Mouse (Mus musculus): Measurements from ENCODE around the gene Maco1. TPM values are rescaled to one million over a fixed set of nuclear protein-coding genes. Genes with fewer than 3 reads are reported as not detected.
"Not testable (repeated sequence)": the region's sequence is repeated elsewhere in the genome, so short reads cannot be mapped to it uniquely, and the experiment has no call there.

The Maco1 gene
- polyA plus RNA-seq, 1 experiment from 2014 or later, result 22.6 TPM

DNA sequence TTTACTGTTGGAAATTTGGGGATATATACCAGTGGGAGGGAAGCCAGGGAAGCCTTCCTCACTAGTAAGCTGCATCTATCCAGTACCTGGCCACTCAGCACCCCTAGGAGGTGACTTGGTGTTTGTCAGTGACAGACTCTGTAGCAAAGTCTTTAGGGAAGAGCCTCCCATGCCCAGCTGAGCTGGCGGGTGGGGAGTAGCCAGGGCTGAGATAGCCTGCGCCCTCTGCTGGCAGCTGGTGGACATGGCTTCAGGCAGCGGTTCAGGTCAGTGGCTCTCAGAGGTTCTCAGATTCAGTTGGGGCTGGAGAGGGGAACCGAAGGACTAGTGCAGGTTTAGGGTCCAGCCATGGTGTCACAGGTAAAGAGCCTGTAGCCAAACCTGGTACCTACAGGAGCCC lies 53.9 kb downstream of the Maco1 start:
- 8% methylated on average over 4 of the region's 4 CpGs for WGBS (ENCODE audit: insufficient replicate concordance)
- no peak; the same call in 1 of the 2 replicates for ATAC-seq (replicated peaks; ENCODE audit: insufficient number of reproducible peaks, low FRiP score, low TSS enrichment)
- H3K27ac ChIP-seq (ENCODE audit: low read depth, low read length), result no peak overlapping the region

DNA sequence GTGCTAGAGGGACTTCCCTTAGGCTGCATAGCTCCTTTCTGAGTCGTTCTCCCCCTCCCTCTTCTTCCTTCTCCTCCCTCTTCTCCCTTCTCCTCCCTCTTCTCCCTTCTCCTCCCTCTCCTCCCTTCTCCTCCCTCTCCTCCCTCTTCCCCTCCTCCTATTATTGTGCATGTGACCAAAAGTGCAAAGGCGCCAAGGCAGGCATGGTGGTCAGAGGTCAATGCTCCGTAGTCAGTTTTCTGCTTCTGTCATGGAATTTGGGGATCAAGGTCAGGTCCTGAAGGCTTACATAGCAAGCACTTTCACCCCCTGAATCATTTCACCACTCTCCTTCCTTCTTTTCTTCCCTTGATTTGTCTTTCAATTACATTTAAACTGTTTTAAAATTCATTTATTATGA lies 54.3 kb downstream of the Maco1 start:
- WGBS (ENCODE audit: insufficient replicate concordance), result 42% methylated on average over 3 of the region's 3 CpGs
- ATAC-seq (replicated peaks; ENCODE audit: insufficient number of reproducible peaks, low FRiP score, low TSS enrichment), result no peak
- Histone ChIP-seq H3K36me3 (ENCODE audit: control insufficient read depth, insufficient read depth, low read length) (peaks cover 5% of the 10 kb centered on the region; the same call in 1 of the 2 replicates), H3K27ac (ENCODE audit: low read depth, low read length) (no peak overlapping the region), H3K4me3 (ENCODE audit: low read depth, low read length) (no peak overlapping the region), H3K9ac (ENCODE audit: low read depth, low read length) (no peak overlapping the region), H3K4me1 (ENCODE audit: control insufficient read depth, insufficient read depth, low read length) (peaks cover 14% of the 10 kb centered on the region), H3K9me3 (replicated peaks; ENCODE audit: control insufficient read depth, low read length) (no peaks in the 10 kb centered on the region), H3K4me2 (no peak overlapping the region), H3K27me3 (ENCODE audit: control insufficient read depth, insufficient read depth, low read length) (no peaks in the 10 kb centered on the region)

More for the DNA sequence above, 53.9 kb downstream of the Maco1 start:
- Histone ChIP-seq H3K4me1 (ENCODE audit: control insufficient read depth, insufficient read depth, low read length) (peaks cover 14% of the 10 kb centered on the region), H3K9me3 (replicated peaks; ENCODE audit: control insufficient read depth, low read length) (no peaks in the 10 kb centered on the region), H3K9ac (ENCODE audit: low read depth, low read length) (no peak overlapping the region), H3K4me3 (ENCODE audit: low read depth, low read length) (no peak overlapping the region), H3K36me3 (ENCODE audit: control insufficient read depth, insufficient read depth, low read length) (peaks cover 7% of the 10 kb centered on the region; the same call in 1 of the 2 replicates), H3K4me2 (no peak overlapping the region), H3K27me3 (ENCODE audit: control insufficient read depth, insufficient read depth, low read length) (no peaks in the 10 kb centered on the region)

DNA sequence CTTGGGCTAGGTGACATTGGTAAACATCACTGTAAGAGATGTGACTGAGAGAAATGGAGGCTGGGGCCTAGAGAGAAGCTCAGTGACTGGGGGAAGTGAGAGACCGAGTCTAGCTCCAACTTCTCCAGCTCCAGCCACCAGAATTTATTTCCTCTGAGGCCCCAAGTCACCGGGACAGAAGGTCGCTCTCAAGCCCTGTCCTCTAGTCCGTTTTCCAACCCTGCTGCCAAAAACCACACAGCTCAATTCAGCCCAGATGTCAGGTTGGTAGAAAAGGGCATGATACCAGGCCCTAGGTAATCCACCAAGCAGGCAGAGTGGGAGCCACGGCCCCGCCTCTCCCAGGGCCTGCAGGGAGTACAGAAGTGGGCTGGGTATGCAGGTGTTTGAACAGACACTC lies 55.5 kb downstream of the Maco1 start:
- Histone ChIP-seq H3K9me3 (replicated peaks; ENCODE audit: control insufficient read depth, low read length) (no peaks in the 10 kb centered on the region), H3K36me3 (ENCODE audit: control insufficient read depth, insufficient read depth, low read length) (peaks cover 5% of the 10 kb centered on the region; the same call in 1 of the 2 replicates), H3K4me2 (no peak overlapping the region), H3K4me3 (ENCODE audit: low read depth, low read length) (no peak overlapping the region), H3K4me1 (ENCODE audit: control insufficient read depth, insufficient read depth, low read length) (peaks cover 14% of the 10 kb centered on the region), H3K27ac (ENCODE audit: low read depth, low read length) (no peak overlapping the region), H3K9ac (ENCODE audit: low read depth, low read length) (0 out of 2 replicates have a peak overlapping the region, but pooled peaks have one; percentile 10), H3K27me3 (ENCODE audit: control insufficient read depth, insufficient read depth, low read length) (no peaks in the 10 kb centered on the region)
- WGBS (ENCODE audit: insufficient replicate concordance), result 77% methylated on average over 6 of the region's 6 CpGs
- ATAC-seq (replicated peaks; ENCODE audit: insufficient number of reproducible peaks, low FRiP score, low TSS enrichment), result no peak

DNA sequence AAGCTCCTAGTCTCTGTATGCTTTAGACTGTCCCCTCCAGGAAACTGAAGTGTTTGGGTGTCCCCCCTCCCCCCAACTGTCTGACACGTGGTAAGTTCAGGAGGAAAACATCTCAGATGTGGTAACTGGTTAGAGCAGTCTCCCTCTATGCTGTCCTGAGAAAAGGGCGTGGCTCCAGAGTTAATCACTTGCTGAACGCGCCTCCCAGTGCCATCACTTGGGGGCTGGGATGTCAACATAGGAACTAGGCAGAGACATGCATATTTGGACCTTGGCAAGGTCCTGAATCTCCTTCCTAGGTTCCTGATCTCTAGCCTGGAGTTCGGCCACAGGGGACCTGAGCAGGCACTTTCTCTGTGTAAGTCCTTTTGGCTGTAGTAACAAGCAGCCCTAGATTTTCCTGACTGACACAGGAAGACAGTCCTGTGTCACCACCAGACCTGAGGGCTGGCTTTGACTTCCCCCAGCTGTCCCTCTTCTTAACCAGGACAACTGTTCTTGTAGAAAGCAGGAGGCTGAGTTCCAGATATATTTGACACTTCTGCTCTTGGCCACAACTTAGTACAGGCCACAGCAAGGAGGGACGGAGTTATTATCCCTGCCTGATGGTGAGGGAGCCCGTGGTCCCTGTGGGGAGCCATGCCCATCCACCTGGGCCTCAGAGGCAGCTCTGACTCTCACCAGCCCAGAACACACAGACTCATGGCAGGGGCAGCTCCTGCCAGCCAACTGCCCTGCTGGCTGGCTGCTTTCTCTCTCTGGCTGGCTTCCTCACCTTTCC lies 56.4 kb downstream of the Maco1 start:
- 0 out of 2 replicates have a peak overlapping the region, but pooled peaks have one; percentile 10 for H3K9ac ChIP-seq (ENCODE audit: low read depth, low read length)
- no peak for ATAC-seq (replicated peaks; ENCODE audit: insufficient number of reproducible peaks, low FRiP score, low TSS enrichment)
- no peaks in the 10 kb centered on the region for H3K9me3 ChIP-seq (replicated peaks; ENCODE audit: control insufficient read depth, low read length)
- H3K4me1 ChIP-seq (ENCODE audit: control insufficient read depth, insufficient read depth, low read length), result peaks cover 14% of the 10 kb centered on the region
- H3K4me3 ChIP-seq (ENCODE audit: low read depth, low read length), result no peak overlapping the region
- no peaks in the 10 kb centered on the region for H3K27me3 ChIP-seq (ENCODE audit: control insufficient read depth, insufficient read depth, low read length)
- H3K36me3 ChIP-seq (ENCODE audit: control insufficient read depth, insufficient read depth, low read length), result peaks cover 5% of the 10 kb centered on the region; the same call in 1 of the 2 replicates
- H3K4me2 ChIP-seq, result no peak overlapping the region
- WGBS (ENCODE audit: insufficient replicate concordance), result 19% methylated on average over 7 of the region's 7 CpGs
- no peak overlapping the region; the same call in 1 of the 2 replicates for H3K27ac ChIP-seq (ENCODE audit: low read depth, low read length)

DNA sequence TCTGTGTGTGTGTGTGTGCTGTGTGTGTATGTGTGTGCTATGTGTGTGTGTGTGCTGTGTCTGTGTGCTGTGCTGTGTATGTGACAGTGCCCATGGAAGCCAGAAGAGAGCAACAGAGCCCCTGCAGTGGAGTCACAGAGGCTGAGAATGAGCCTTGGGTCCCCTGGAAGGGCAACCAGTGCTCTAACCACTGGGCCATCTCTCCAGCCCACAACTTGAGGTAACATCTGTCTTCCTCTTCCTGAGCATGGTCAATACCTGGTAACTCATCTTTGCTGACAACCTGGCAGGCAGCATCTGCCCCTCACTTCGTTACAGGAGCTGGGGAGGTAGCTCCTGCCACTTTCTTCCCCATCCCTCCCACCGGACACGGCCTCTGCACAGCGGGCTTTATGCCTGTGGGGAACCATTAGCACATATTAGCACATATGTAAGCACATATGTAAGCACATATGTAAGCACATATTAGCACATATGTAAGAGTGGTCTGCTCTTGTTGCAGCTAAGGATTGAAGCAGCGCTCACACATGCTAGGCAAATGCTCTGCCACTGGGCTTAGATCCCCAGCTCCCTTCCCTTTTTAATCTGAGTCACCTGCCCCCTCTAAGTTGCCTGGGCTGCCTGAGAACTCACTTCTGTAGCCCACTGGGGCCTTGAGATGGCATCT lies 57.2 kb downstream of the Maco1 start:
- no peak for ATAC-seq (replicated peaks; ENCODE audit: insufficient number of reproducible peaks, low FRiP score, low TSS enrichment)
- 69% methylated on average over 5 of the region's 5 CpGs for WGBS (ENCODE audit: insufficient replicate concordance)
- Histone ChIP-seq H3K9ac (ENCODE audit: low read depth, low read length) (no peak overlapping the region), H3K9me3 (replicated peaks; ENCODE audit: control insufficient read depth, low read length) (no peaks in the 10 kb centered on the region), H3K4me1 (ENCODE audit: control insufficient read depth, insufficient read depth, low read length) (peaks cover 14% of the 10 kb centered on the region), H3K36me3 (ENCODE audit: control insufficient read depth, insufficient read depth, low read length) (peaks cover 2% of the 10 kb centered on the region; the same call in 1 of the 2 replicates), H3K4me3 (ENCODE audit: low read depth, low read length) (no peak overlapping the region), H3K27ac (ENCODE audit: low read depth, low read length) (no peak overlapping the region), H3K4me2 (no peak overlapping the region), H3K27me3 (ENCODE audit: control insufficient read depth, insufficient read depth, low read length) (no peaks in the 10 kb centered on the region)

DNA sequence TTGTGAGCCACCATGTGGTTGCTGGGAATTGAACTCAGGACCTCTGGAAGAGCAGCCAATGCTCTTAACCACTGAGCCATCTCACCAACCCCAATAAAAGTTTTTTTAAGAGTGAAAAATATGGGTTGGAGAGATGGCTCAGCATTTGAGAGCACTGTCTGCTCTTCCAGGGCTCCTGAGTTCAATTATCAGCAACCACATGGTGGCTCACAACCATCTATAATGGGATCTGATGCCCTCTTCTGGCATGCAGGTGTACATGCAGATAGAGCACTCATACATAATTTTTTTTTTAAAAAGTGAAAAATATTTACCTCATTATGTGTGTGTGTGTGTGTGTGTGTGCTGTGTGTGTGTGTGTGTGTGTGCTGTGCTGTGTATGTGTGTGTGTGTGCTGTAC lies 58.2 kb downstream of the Maco1 start:
- not testable (repeated sequence) for H3K4me2 ChIP-seq; H3K4me3 ChIP-seq (ENCODE audit: low read depth, low read length); H3K9me3 ChIP-seq (replicated peaks; ENCODE audit: control insufficient read depth, low read length); H3K27ac ChIP-seq (ENCODE audit: low read depth, low read length); H3K9ac ChIP-seq (ENCODE audit: low read depth, low read length); H3K36me3 ChIP-seq (ENCODE audit: control insufficient read depth, insufficient read depth, low read length); ATAC-seq (replicated peaks; ENCODE audit: insufficient number of reproducible peaks, low FRiP score, low TSS enrichment); H3K27me3 ChIP-seq (ENCODE audit: control insufficient read depth, insufficient read depth, low read length)
- peaks cover 14% of the 10 kb centered on the region for H3K4me1 ChIP-seq (ENCODE audit: control insufficient read depth, insufficient read depth, low read length)

DNA sequence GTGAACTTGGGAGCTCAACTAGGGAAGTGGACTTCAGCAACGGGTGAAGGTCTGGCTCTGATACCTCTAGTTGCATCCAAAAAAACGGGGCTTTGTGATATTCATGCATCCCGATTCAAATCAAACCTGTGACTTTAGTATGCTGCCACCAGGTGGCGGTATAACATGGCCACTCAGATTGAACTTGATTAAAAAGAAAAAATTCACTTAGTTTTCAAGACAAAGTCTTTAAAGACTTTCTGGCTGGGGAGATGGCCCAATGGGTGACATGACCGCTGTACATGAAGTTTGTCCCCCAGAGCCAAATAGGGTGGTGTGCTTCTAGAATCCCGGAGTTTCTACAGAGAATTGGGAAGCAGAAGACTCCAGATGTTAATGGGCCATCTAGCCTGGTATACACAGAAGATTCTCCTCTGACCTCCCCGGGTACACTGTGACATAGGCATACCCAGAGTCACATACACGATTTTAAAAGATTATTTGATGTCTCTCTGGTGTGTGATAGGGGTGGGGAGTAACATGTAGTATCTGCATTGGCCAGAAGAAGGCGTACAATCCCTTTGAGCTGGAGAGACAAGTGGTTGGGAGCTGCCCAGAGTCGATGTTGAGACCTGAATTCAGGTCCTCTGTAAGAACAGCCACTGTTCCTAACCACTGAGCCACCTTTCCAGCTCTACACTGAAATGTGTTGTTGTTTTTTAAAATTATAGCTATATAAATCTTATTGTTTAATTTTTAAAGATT lies 59.8 kb downstream of the Maco1 start:
- Histone ChIP-seq H3K27ac (ENCODE audit: low read depth, low read length) (no peak overlapping the region), H3K4me1 (ENCODE audit: control insufficient read depth, insufficient read depth, low read length) (peaks cover 14% of the 10 kb centered on the region), H3K9ac (ENCODE audit: low read depth, low read length) (no peak overlapping the region), H3K36me3 (ENCODE audit: control insufficient read depth, insufficient read depth, low read length) (no peaks in the 10 kb centered on the region), H3K4me2 (no peak overlapping the region), H3K27me3 (ENCODE audit: control insufficient read depth, insufficient read depth, low read length) (no peaks in the 10 kb centered on the region), H3K9me3 (replicated peaks; ENCODE audit: control insufficient read depth, low read length) (no peaks in the 10 kb centered on the region), H3K4me3 (ENCODE audit: low read depth, low read length) (no peak overlapping the region)
- no peak for ATAC-seq (replicated peaks; ENCODE audit: insufficient number of reproducible peaks, low FRiP score, low TSS enrichment)
- WGBS (ENCODE audit: insufficient replicate concordance), result 45% methylated on average over 10 of the region's 10 CpGs

DNA sequence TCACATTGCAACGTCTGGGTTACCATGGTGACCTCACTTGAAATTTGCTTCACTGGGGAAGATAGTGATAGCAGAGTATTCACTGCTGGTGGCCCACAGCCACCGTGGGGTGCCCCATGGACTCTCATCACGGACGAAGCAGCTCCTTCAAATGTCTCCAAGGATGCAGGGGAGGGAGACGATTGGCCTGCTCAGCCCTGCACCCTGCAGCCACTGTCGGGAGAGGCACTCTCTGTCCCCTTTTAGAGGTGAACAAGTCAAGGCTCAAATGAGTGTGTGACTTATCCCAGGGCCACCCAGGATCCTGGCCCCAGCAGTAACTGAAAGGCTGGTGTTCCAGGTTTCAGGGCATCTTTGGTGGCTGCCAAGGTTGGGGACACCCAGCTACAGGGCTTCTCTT lies 61.4 kb downstream of the Maco1 start:
- no peak overlapping the region for H3K4me2 ChIP-seq
- no peak overlapping the region for H3K27ac ChIP-seq (ENCODE audit: low read depth, low read length)
- H3K9me3 ChIP-seq (replicated peaks; ENCODE audit: control insufficient read depth, low read length), result no peaks in the 10 kb centered on the region
- ATAC-seq (replicated peaks; ENCODE audit: insufficient number of reproducible peaks, low FRiP score, low TSS enrichment), result no peak
- 54% methylated on average over 6 of the region's 6 CpGs for WGBS (ENCODE audit: insufficient replicate concordance)
- H3K4me1 ChIP-seq (ENCODE audit: control insufficient read depth, insufficient read depth, low read length), result peaks cover 5% of the 10 kb centered on the region
- H3K4me3 ChIP-seq (ENCODE audit: low read depth, low read length), result no peak overlapping the region
- no peaks in the 10 kb centered on the region for H3K27me3 ChIP-seq (ENCODE audit: control insufficient read depth, insufficient read depth, low read length)
- no peaks in the 10 kb centered on the region for H3K36me3 ChIP-seq (ENCODE audit: control insufficient read depth, insufficient read depth, low read length)
- H3K9ac ChIP-seq (ENCODE audit: low read depth, low read length), result no peak overlapping the region

Measured in heart, embryonic 11.5 days (tissue).